9 mouse cellular contexts compared by ENCODE assay signal in genomic region chr15:85975746-85976145, GRCm38 (mm10). TPM values are rescaled to one million over a fixed set of nuclear protein-coding genes. Genes with fewer than 3 reads are reported as not detected.
DNase-seq lines count a peak whose midpoint lies in the region; ATAC-seq lines count a peak whose summit lies in the region.
"Had no signal": no experiment of that assay in that cellular context is flagged by ENCODE, and none has a peak within 500 bp of the region (broad histone marks: within the 10 kb centered on the region; RNA-seq: fewer than 3 reads in every experiment).

No protein-coding gene starts in this region.

- H3K27me3 ChIP-seq in embryonic facial prominence, embryonic 15.5 days = no peaks in the 10 kb centered on the region
- H3K27me3 ChIP-seq in forebrain, embryonic 15.5 days = no peaks in the 10 kb centered on the region
- H3K27me3 ChIP-seq in midbrain, embryonic 12.5 days = no peaks in the 10 kb centered on the region

- WGBS in embryonic facial prominence, embryonic 15.5 days = 18% methylated on average over 16 of the region's 16 CpGs
- 16% methylated on average over 16 of the region's 16 CpGs for WGBS in forebrain, embryonic 15.5 days
- 49% methylated on average over 16 of the region's 16 CpGs for WGBS in midbrain, embryonic 12.5 days

- H3K4me1 ChIP-seq in embryonic facial prominence, embryonic 15.5 days = peaks cover 41% of the 10 kb centered on the region
- peaks cover 38% of the 10 kb centered on the region for H3K4me1 ChIP-seq in forebrain, embryonic 15.5 days
- peaks cover 44% of the 10 kb centered on the region for H3K4me1 ChIP-seq in midbrain, embryonic 12.5 days

- no peaks in the 10 kb centered on the region for H3K9me3 ChIP-seq in embryonic facial prominence, embryonic 15.5 days (replicated peaks)
- H3K9me3 ChIP-seq in forebrain, embryonic 15.5 days = no peaks in the 10 kb centered on the region
- H3K9me3 ChIP-seq in midbrain, embryonic 12.5 days = no peaks in the 10 kb centered on the region

- peak; percentile 24 for DNase-seq in kidney, adult 9 months
- DNase-seq in kidney, adult 11 months = no peak
- DNase-seq: layer of hippocampus, postnatal 36 days had no signal

- no peaks in the 10 kb centered on the region for H3K36me3 ChIP-seq in embryonic facial prominence, embryonic 15.5 days
- no peaks in the 10 kb centered on the region for H3K36me3 ChIP-seq in forebrain, embryonic 15.5 days
- peaks cover 5% of the 10 kb centered on the region; the same call in 1 of the 2 replicates for H3K36me3 ChIP-seq in midbrain, embryonic 12.5 days

- no peak overlapping the region for H3K4me3 ChIP-seq in embryonic facial prominence, embryonic 15.5 days (replicated peaks)
- H3K4me3 ChIP-seq in forebrain, embryonic 15.5 days = no peak overlapping the region
- H3K4me3 ChIP-seq in midbrain, embryonic 12.5 days = no peak overlapping the region

- H3K9ac ChIP-seq in embryonic facial prominence, embryonic 15.5 days = no peak overlapping the region
- H3K9ac ChIP-seq in forebrain, embryonic 15.5 days (replicated peaks) = no peak overlapping the region
- H3K9ac ChIP-seq in midbrain, embryonic 12.5 days (replicated peaks) = no peak overlapping the region

- peak overlapping the region; percentile 6; the same call in 1 of the 2 replicates for H3K4me2 ChIP-seq in embryonic facial prominence, embryonic 15.5 days (replicated peaks)
- H3K4me2 ChIP-seq in forebrain, embryonic 15.5 days (replicated peaks) = peak overlapping the region; percentile 6; the same call in 1 of the 2 replicates
- H3K4me2 ChIP-seq in midbrain, embryonic 12.5 days (replicated peaks) = no peak overlapping the region

- ATAC-seq in embryonic facial prominence, embryonic 15.5 days (ENCODE audit: insufficient number of reproducible peaks, low FRiP score, low TSS enrichment, low read depth) = no peak
- no peak for ATAC-seq in forebrain, embryonic 15.5 days (replicated peaks)
- ATAC-seq in midbrain, embryonic 12.5 days (ENCODE audit: low FRiP score, low read depth) = no peak; the same call in 1 of the 2 replicates
- no peak for ATAC-seq in CD4-positive, CD25-positive, alpha-beta regulatory T cell, adult 4 months
- ATAC-seq in frontal cortex, adult (ENCODE audit: low TSS enrichment) = no peak
- ATAC-seq: lung, postnatal 0 days had no signal

- peak overlapping the region; percentile 44; the same call in 1 of the 2 replicates for H3K27ac ChIP-seq in embryonic facial prominence, embryonic 15.5 days (replicated peaks)
- peak overlapping the region; percentile 79 for H3K27ac ChIP-seq in forebrain, embryonic 15.5 days (replicated peaks)
- H3K27ac ChIP-seq in midbrain, embryonic 12.5 days (replicated peaks) = peak overlapping the region; percentile 27

RNA-seq across cellular contexts. Expression of gene Celsr1, which starts 57.8 kb away (rescaled TPM):
- polyA plus RNA-seq in embryonic facial prominence, embryonic 15.5 days (2015; fragmentation: Nextera tagmentation; extraction: Ambion mirVana) = 4.2 and 5.1 TPM in 2 replicates
- polyA plus RNA-seq in forebrain, embryonic 15.5 days (2015; fragmentation: Nextera tagmentation; extraction: Ambion mirVana) = 5.8 and 7.2 TPM in 2 replicates
- 3.4 and 4.1 TPM in 2 replicates for polyA plus RNA-seq in midbrain, embryonic 12.5 days (2016; fragmentation: Nextera tagmentation; extraction: Ambion mirVana)
- polyA plus RNA-seq in CD4-positive, CD25-positive, alpha-beta regulatory T cell, adult 4 months (2017; shearing (Covaris generic)) = 1 to 10 TPM; 3.3 to 3.8 TPM

Comparison
In these comparisons a context has a peak if more than half of its experiments do, and no peak if none do; other contexts are left out.
1. H3K27ac ChIP-seq: peak in every context shown above with its lines; median percentile 79 in forebrain, embryonic 15.5 days; 44 in embryonic facial prominence, embryonic 15.5 days; 27 in midbrain, embryonic 12.5 days.